Mouse (Mus musculus): ENCODE measurements at regions not wholly inside any gene's neighbourhood (a gene's known extent, or its start where the extent isn't known, plus 50 kb on each side); places are given as distances from the start of the nearest gene placed in this dataset.

DNA sequence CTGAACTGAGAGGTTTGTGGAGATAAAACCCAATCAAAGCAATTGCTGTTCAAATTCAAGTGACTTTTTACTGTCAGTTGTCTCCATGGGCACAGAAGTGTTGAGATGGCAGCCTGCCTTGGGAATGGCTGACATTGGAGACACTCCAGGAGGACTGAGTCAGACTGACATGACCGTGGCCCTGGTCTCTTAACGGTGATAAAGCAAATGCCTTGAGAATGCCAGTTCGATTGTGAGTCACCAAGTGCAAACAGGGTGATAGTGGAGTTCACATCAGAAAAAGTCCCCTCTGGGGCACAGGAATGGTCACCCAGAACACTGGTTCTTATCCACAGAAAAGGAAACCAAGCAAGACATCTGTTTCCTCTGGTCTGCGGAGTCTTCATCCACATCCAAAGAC, 362.8 kb upstream of the Thbs1 start:
- H3K9ac ChIP-seq (ENCODE audit: insufficient read depth, low read depth, low read length, poor library complexity, severe bottlenecking), result no peak overlapping the region
- no peak overlapping the region for H3K4me3 ChIP-seq (ENCODE audit: insufficient read depth in 1 of 2, low read depth in 1 of 2, low read length in 2 of 2, poor library complexity in 1 of 2, severe bottlenecking in 1 of 2)
- in situ Hi-C loops (cut with MboI; ENCODE audit: low sequenced_read_pairs in 2 of 2, unreplicated experiment in 2 of 2), result no loop called here
- no peaks in the 10 kb centered on the region for H3K9me3 ChIP-seq (ENCODE audit: control insufficient read depth, insufficient read depth, low read depth, low read length)
- no peaks in the 10 kb centered on the region for H3K36me3 ChIP-seq (ENCODE audit: control insufficient read depth, insufficient read depth, low read length, poor library complexity, severe bottlenecking)
- no peak overlapping the region for H3K27ac ChIP-seq (ENCODE audit: insufficient read depth, low read depth, low read length, poor library complexity, severe bottlenecking)
- no peak for DNase-seq (ENCODE audit: low read depth, low spot score)
- TF ChIP-seq MAFK (IDR thresholded peaks at IDR 0.05; ENCODE audit: insufficient read depth, low read depth, low read length) (no peak), ZC3H11A (IDR thresholded peaks at IDR 0.05; ENCODE audit: borderline replicate concordance, low read depth, low read length) (no peak), ZNF384 (IDR thresholded peaks at IDR 0.05; ENCODE audit: low read depth, low read length) (no peak), HCFC1 (IDR thresholded peaks at IDR 0.05; ENCODE audit: borderline replicate concordance, insufficient read depth, low read length) (no peak), CHD2 (IDR thresholded peaks at IDR 0.05; ENCODE audit: low read depth, low read length) (no peak)
- no peaks in the 10 kb centered on the region for H3K4me1 ChIP-seq (ENCODE audit: control insufficient read depth in 2 of 2, insufficient read depth in 2 of 2, low read length in 2 of 2, poor library complexity in 1 of 2)

DNA sequence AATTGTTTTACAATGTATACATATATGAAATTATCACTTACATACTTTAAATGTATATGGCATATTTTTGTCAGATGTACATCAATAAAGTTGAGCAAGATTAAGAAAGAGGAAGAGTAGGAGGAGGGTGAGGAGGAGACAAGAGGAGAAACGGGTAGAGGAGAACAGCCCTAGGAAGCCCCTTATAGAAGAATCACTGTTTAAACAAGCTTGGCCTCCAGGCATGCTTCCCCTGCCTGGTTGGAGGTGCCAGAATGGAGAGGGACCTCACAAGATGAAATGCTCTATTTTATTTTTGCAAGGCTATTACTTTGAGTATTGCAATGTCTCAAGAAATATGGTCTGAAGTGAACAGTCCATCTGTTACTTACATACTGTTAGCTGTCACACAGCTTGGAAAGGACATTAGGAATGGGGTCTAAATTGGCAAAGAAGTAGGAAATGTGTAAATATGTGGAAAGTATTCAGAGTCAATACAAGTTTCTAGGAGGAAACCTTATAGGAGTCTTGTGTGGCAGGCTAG, 352.1 kb upstream of the Thbs1 start:
- no peak for DNase-seq (ENCODE audit: low read depth, low spot score)
- Histone ChIP-seq H3K9ac (ENCODE audit: insufficient read depth, low read depth, low read length, poor library complexity, severe bottlenecking) (no peak overlapping the region), H3K27ac (ENCODE audit: insufficient read depth, low read depth, low read length, poor library complexity, severe bottlenecking) (no peak overlapping the region), H3K36me3 (ENCODE audit: control insufficient read depth, insufficient read depth, low read length, poor library complexity, severe bottlenecking) (no peaks in the 10 kb centered on the region), H3K4me3 (ENCODE audit: insufficient read depth in 1 of 2, low read depth in 1 of 2, low read length in 2 of 2, poor library complexity in 1 of 2, severe bottlenecking in 1 of 2) (no peak overlapping the region), H3K4me1 (ENCODE audit: control insufficient read depth in 2 of 2, insufficient read depth in 2 of 2, low read length in 2 of 2, poor library complexity in 1 of 2) (no peaks in the 10 kb centered on the region), H3K9me3 (ENCODE audit: control insufficient read depth, insufficient read depth, low read depth, low read length) (no peaks in the 10 kb centered on the region)
- TF ChIP-seq CHD2 (IDR thresholded peaks at IDR 0.05; ENCODE audit: low read depth, low read length) (no peak), ZNF384 (IDR thresholded peaks at IDR 0.05; ENCODE audit: low read depth, low read length) (no peak), MAFK (IDR thresholded peaks at IDR 0.05; ENCODE audit: insufficient read depth, low read depth, low read length) (no peak), HCFC1 (IDR thresholded peaks at IDR 0.05; ENCODE audit: borderline replicate concordance, insufficient read depth, low read length) (no peak), ZC3H11A (IDR thresholded peaks at IDR 0.05; ENCODE audit: borderline replicate concordance, low read depth, low read length) (no peak)
- in situ Hi-C loops (cut with MboI; ENCODE audit: low sequenced_read_pairs in 2 of 2, unreplicated experiment in 2 of 2), result no loop called here

GRCm38 (mm10) chr2:117763631-117764030, 348.0 kb upstream of the Thbs1 start:
- Histone ChIP-seq H3K36me3 (ENCODE audit: control insufficient read depth, insufficient read depth, low read length, poor library complexity, severe bottlenecking) (no peaks in the 10 kb centered on the region), H3K4me1 (ENCODE audit: control insufficient read depth in 2 of 2, insufficient read depth in 2 of 2, low read length in 2 of 2, poor library complexity in 1 of 2) (no peaks in the 10 kb centered on the region), H3K9me3 (ENCODE audit: control insufficient read depth, insufficient read depth, low read depth, low read length) (no peaks in the 10 kb centered on the region), H3K4me3 (ENCODE audit: insufficient read depth in 1 of 2, low read depth in 1 of 2, low read length in 2 of 2, poor library complexity in 1 of 2, severe bottlenecking in 1 of 2) (no peak overlapping the region), H3K27ac (ENCODE audit: insufficient read depth, low read depth, low read length, poor library complexity, severe bottlenecking) (no peak overlapping the region), H3K9ac (ENCODE audit: insufficient read depth, low read depth, low read length, poor library complexity, severe bottlenecking) (no peak overlapping the region)
- DNase-seq (ENCODE audit: low read depth, low spot score), result no peak
- in situ Hi-C loops (cut with MboI; ENCODE audit: low sequenced_read_pairs in 2 of 2, unreplicated experiment in 2 of 2), result no loop called here
- TF ChIP-seq ZNF384 (IDR thresholded peaks at IDR 0.05; ENCODE audit: low read depth, low read length), result no peak
- no peak for TF ChIP-seq CHD2 (IDR thresholded peaks at IDR 0.05; ENCODE audit: low read depth, low read length)
- no peak for TF ChIP-seq HCFC1 (IDR thresholded peaks at IDR 0.05; ENCODE audit: borderline replicate concordance, insufficient read depth, low read length)
- no peak for TF ChIP-seq MAFK (IDR thresholded peaks at IDR 0.05; ENCODE audit: insufficient read depth, low read depth, low read length)
- no peak for TF ChIP-seq ZC3H11A (IDR thresholded peaks at IDR 0.05; ENCODE audit: borderline replicate concordance, low read depth, low read length)

DNA sequence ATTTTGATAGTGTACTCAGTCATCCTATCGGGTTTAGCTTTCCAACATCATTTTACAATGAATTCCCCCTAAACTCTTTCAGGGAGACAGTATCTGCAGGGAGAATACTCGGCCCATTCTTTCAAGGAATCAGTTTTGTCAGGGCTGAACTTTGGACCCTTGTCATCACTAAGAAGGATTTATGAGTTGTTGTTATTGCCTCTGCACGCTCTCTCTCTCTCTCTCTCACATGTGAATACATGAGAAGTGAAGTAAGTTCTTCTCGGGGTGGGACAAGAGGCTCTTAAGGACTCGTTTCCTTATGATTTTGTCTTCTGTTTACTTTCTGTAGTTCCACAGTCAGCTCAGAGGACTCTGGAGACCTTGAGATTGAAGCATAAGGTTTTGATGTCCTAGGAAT, 346.1 kb upstream of the Thbs1 start:
- Histone ChIP-seq H3K4me3 (ENCODE audit: insufficient read depth in 1 of 2, low read depth in 1 of 2, low read length in 2 of 2, poor library complexity in 1 of 2, severe bottlenecking in 1 of 2) (no peak overlapping the region), H3K36me3 (ENCODE audit: control insufficient read depth, insufficient read depth, low read length, poor library complexity, severe bottlenecking) (no peaks in the 10 kb centered on the region), H3K4me1 (ENCODE audit: control insufficient read depth in 2 of 2, insufficient read depth in 2 of 2, low read length in 2 of 2, poor library complexity in 1 of 2) (no peaks in the 10 kb centered on the region), H3K9me3 (ENCODE audit: control insufficient read depth, insufficient read depth, low read depth, low read length) (no peaks in the 10 kb centered on the region), H3K27ac (ENCODE audit: insufficient read depth, low read depth, low read length, poor library complexity, severe bottlenecking) (no peak overlapping the region), H3K9ac (ENCODE audit: insufficient read depth, low read depth, low read length, poor library complexity, severe bottlenecking) (no peak overlapping the region)
- in situ Hi-C loops (cut with MboI; ENCODE audit: low sequenced_read_pairs in 2 of 2, unreplicated experiment in 2 of 2), result no loop called here
- TF ChIP-seq ZC3H11A (IDR thresholded peaks at IDR 0.05; ENCODE audit: borderline replicate concordance, low read depth, low read length) (no peak), ZNF384 (IDR thresholded peaks at IDR 0.05; ENCODE audit: low read depth, low read length) (no peak), MAFK (IDR thresholded peaks at IDR 0.05; ENCODE audit: insufficient read depth, low read depth, low read length) (no peak), CHD2 (IDR thresholded peaks at IDR 0.05; ENCODE audit: low read depth, low read length) (no peak), HCFC1 (IDR thresholded peaks at IDR 0.05; ENCODE audit: borderline replicate concordance, insufficient read depth, low read length) (no peak)
- no peak for DNase-seq (ENCODE audit: low read depth, low spot score)

- DNase-seq (ENCODE audit: low read depth, low spot score), result no peak
- H3K27ac ChIP-seq (ENCODE audit: insufficient read depth, low read depth, low read length, poor library complexity, severe bottlenecking), result no peak overlapping the region
- no peak overlapping the region for H3K4me3 ChIP-seq (ENCODE audit: insufficient read depth in 1 of 2, low read depth in 1 of 2, low read length in 2 of 2, poor library complexity in 1 of 2, severe bottlenecking in 1 of 2)
- TF ChIP-seq CHD2 (IDR thresholded peaks at IDR 0.05; ENCODE audit: low read depth, low read length), result no peak
- TF ChIP-seq MAFK (IDR thresholded peaks at IDR 0.05; ENCODE audit: insufficient read depth, low read depth, low read length), result no peak
- TF ChIP-seq HCFC1 (IDR thresholded peaks at IDR 0.05; ENCODE audit: borderline replicate concordance, insufficient read depth, low read length), result no peak
- no peak for TF ChIP-seq ZNF384 (IDR thresholded peaks at IDR 0.05; ENCODE audit: low read depth, low read length)
- no peak for TF ChIP-seq ZC3H11A (IDR thresholded peaks at IDR 0.05; ENCODE audit: borderline replicate concordance, low read depth, low read length)
- in situ Hi-C loops (cut with MboI; ENCODE audit: low sequenced_read_pairs in 2 of 2, unreplicated experiment in 2 of 2), result no loop called here
- H3K9me3 ChIP-seq (ENCODE audit: control insufficient read depth, insufficient read depth, low read depth, low read length), result no peaks in the 10 kb centered on the region
- H3K4me1 ChIP-seq (ENCODE audit: control insufficient read depth in 2 of 2, insufficient read depth in 2 of 2, low read length in 2 of 2, poor library complexity in 1 of 2), result no peaks in the 10 kb centered on the region
- H3K36me3 ChIP-seq (ENCODE audit: control insufficient read depth, insufficient read depth, low read length, poor library complexity, severe bottlenecking), result no peaks in the 10 kb centered on the region
- no peak overlapping the region for H3K9ac ChIP-seq (ENCODE audit: insufficient read depth, low read depth, low read length, poor library complexity, severe bottlenecking)
Observed at GRCm38 (mm10) chr2:117766450-117766849, 345.2 kb upstream of the Thbs1 start.
